Mouse (Mus musculus) embryonic facial prominence, embryonic 10.5 days (tissue): ENCODE measurements at regions not wholly inside any gene's neighbourhood (a gene's known extent, or its start where the extent isn't known, plus 50 kb on each side); places are given as distances from the start of the nearest gene placed in this dataset.
"Not testable (repeated sequence)": the region's sequence is repeated elsewhere in the genome, so short reads cannot be mapped to it uniquely, and the experiment has no call there.

Source experiments
- DNase-seq: peaks from one replicate; pipeline ENCODE4 v3.0.0-alpha.2; 2017; ENCODE audit warnings: low spot score
- H3K27ac ChIP-seq: fragments of 300-500 bp; sonication (generic); replicated peaks from 2 replicates; pipeline ENCODE4 v1.5.1; 2016; ENCODE audit warnings: mild to moderate bottlenecking
- H3K27me3 ChIP-seq: fragments of 300-500 bp; sonication (generic); replicated peaks from 2 replicates; pipeline ENCODE4 v1.6.1; 2016; ENCODE audit warnings: low read depth, mild to moderate bottlenecking; ENCODE audit not compliant: poor library complexity, severe bottlenecking
- H3K36me3 ChIP-seq: fragments of 300-500 bp; sonication (generic); replicated peaks from 2 replicates; pipeline ENCODE4 v1.6.1; 2016; ENCODE audit warnings: mild to moderate bottlenecking, moderate library complexity
- H3K4me1 ChIP-seq: fragments of 300-500 bp; sonication (generic); 2 replicates; pipeline ENCODE4 v1.6.1; 2016
- H3K4me3 ChIP-seq: fragments of 300-500 bp; sonication (generic); 2 replicates; pipeline ENCODE4 v1.5.1; 2016; ENCODE audit warnings: mild to moderate bottlenecking, moderate library complexity
- H3K9me3 ChIP-seq: fragments of 300-500 bp; sonication (generic); 2 replicates; pipeline ENCODE4 v1.6.1; 2016; ENCODE audit warnings: mild to moderate bottlenecking
- WGBS: fragments of 180-500 bp; shearing (Covaris S2); methylation state at CpG from one replicate; pipeline ENCODE4 v1.1.7; 2016; 5-methylcytosine and 5-hydroxymethylcytosine counted together

DNA sequence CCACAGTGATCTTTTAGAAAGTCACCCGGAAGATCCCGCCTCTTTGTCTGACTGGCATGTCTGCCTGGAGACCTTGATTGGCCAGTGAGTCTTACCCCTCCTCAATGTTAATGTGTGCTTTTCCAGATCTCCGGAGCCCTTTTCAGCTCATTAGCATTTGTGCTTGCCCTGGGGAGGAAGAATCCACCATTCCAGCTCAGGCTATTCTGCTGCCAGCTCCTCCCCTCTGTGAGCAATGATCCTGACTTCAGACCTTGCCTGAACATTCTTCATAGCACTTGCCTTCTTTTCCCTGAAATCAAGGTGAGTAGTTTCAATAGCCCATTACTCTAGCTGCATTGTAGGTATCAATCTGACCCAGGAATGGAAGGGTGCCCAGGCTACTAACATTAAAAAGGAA, 102.2 kb upstream of the Gm10767 start:
- not testable (repeated sequence) for DNase-seq, H3K27me3 ChIP-seq, H3K36me3 ChIP-seq, H3K4me3 ChIP-seq, H3K27ac ChIP-seq, H3K4me1 ChIP-seq
- WGBS: 83% methylated on average over 3 of the region's 3 CpGs
- H3K9me3 ChIP-seq: peaks cover 12% of the 10 kb centered on the region; the same call in 1 of the 2 replicates

DNA sequence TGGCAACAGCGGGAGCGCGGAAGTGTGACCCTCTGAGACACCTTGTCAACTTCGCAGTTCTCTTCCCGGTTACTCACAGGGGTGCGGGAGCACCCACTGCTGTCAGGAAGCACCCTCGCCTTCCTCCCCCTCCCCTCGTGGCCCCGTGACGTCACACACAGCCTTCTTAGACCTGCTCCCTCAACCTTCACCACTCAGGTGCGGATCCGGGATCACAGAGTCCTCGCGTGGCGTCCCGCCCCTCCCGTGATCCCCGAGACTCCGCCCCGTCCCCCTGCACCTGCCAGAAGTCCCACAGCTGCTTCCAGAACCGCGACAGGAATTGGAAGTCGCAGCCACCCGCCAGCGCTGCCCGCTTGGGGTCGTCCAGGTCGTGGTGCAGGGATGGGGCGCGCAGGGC, 97.1 kb upstream of the Gm10767 start:
- H3K27me3 ChIP-seq, H3K9me3 ChIP-seq, H3K27ac ChIP-seq, DNase-seq, H3K36me3 ChIP-seq, H3K4me1 ChIP-seq: not testable (repeated sequence)
- peak overlapping the region; percentile 16; the same call in 1 of the 2 replicates for H3K4me3 ChIP-seq
- 6% methylated on average over 30 of the region's 30 CpGs for WGBS
